Mouse (Mus musculus) brown adipose tissue, adult 24 weeks (tissue): ENCODE results near the gene Gm10271. TPM values are rescaled to one million over a fixed set of nuclear protein-coding genes. Genes with fewer than 3 reads are reported as not detected.

Experiments
- H3K27ac ChIP-seq: fragments of 200-500 bp; replicated peaks from 2 replicates; pipeline ENCODE4 v1.5.1; 2012; ENCODE audit warnings: low read depth, mild to moderate bottlenecking, low read length
- H3K4me1 ChIP-seq: fragments of 200-500 bp; 2 replicates; pipeline ENCODE4 v1.6.1; 2012; ENCODE audit warnings: low read length, mixed read lengths; ENCODE audit not compliant: control insufficient read depth, insufficient read depth, insufficient read length
- H3K4me3 ChIP-seq: fragments of 200-500 bp; 2 replicates; pipeline ENCODE4 v1.5.1; 2012; ENCODE audit warnings: low read depth, mild to moderate bottlenecking, low read length, moderate library complexity; ENCODE audit not compliant: insufficient read depth
- polyA plus RNA-seq: library from polyadenylated mRNA; stranded (reverse); fragments of >200 nt; gene quantifications from 2 replicates; pipeline ENCODE4 v1.2.4, GENCODE M21; 2012; ENCODE audit not compliant: missing spikeins, insufficient read depth, insufficient read length

Gm10271 gene
- polyA plus RNA-seq, 1 experiment: not detected

DNA sequence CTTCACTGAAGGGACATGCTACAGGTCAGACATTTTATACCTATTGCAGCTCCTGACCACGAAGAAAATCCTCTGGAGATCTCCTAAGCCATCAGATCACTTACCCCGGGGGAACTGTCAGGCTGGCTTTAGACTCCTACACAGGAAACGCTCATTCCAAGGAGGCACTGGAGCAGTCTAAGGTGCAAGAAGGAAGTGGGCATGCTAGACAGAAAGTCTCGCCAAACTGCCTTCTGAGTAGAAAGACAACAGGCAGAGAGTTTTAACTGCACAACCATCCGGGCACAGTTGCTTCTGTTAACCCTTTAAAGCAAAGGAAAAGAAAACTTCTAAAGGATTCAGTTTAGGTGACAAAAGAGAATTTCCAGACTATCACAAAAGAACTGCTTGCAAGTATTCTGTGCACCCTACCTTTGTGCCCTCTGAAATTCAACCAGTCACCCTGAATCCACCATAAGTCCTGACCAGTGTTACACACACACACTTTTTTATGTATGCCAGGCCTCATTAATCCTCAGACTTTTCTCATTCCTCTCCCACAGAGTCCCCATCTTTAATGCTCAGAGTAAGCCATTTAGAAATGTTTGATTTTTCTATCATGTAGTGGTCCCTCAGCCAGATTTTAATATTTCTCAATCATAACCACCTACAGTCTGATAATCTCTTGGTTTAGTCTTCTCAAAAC is 14.4 kb downstream of the Gm10271 start:
- Histone ChIP-seq H3K4me1 (no peaks in the 10 kb centered on the region), H3K4me3 (no peak overlapping the region), H3K27ac (no peak overlapping the region)

DNA sequence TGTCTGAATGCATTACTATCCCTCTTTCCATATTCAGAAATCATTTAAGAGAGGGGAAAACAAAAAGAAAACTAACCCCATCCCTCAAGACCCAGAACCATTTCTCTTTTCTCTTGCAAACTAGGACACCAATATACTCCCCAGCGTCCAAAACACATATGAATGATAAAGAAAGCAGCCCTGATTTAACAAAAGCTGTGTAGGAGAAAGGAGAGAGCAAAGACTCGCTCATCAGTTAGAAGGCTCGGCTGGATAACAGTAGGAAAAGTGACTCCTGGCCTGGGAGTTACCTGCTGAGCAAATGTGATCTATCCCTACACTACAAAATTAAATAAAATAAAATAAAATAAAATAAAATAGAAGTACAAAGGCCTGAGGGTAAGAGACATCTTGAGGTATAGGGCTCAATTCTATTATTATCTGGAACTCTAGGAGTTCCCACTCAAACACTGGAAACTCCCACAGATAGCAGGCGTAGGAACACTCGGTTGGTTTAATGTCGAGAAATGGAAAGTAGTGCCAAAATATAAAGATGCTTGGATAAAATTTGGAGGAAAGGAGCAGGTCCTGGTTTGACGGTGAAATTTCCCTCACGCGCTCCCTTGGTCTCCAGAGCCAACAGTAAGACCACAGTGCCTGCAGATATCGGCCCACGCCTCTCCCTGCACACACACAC is 15.8 kb downstream of the Gm10271 start:
- no peak overlapping the region for H3K27ac ChIP-seq
- no peaks in the 10 kb centered on the region for H3K4me1 ChIP-seq
- H3K4me3 ChIP-seq: no peak overlapping the region

DNA sequence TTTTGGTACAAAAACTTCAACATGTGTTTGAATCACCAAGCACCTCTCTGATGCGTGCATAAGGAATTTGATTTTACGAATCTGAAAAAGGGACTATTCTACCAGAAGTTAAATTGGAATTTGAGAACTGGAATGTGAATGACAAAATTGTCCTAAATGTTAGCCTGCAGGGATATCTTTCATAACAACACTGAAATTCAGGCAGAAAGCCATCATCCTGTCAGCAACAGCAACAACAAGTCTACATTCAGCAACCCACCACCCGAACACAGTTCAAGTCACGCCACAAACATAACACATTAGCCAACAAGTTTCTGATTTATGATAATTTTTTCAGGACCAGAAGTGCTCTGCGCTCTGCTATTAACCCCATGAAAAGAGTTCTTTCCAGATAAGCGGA is 17.2 kb downstream of the Gm10271 start:
- Histone ChIP-seq H3K27ac (no peak overlapping the region), H3K4me3 (no peak overlapping the region), H3K4me1 (no peaks in the 10 kb centered on the region)

DNA sequence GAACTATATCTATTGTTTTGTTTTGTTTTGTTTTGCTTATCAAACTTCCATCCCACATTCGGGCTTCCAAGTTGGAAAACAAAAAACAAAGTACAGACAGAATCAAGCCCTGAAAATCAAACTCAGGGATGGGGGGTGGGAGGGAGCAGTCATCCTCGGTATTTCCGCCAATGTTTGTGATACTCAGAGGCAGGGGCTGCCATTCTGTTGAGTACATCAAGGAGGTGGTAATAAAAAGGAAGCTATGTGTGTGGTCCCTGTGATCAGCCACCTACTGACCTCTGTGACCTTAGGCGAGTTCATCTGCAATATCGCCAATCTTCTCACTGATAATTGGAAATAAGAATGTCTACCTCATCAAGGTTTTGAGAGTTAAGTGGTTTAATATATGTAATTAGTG is 21.5 kb downstream of the Gm10271 start:
- Histone ChIP-seq H3K4me1 (peaks cover 3% of the 10 kb centered on the region; the same call in 1 of the 2 replicates), H3K27ac (peak overlapping the region; percentile 45)

DNA sequence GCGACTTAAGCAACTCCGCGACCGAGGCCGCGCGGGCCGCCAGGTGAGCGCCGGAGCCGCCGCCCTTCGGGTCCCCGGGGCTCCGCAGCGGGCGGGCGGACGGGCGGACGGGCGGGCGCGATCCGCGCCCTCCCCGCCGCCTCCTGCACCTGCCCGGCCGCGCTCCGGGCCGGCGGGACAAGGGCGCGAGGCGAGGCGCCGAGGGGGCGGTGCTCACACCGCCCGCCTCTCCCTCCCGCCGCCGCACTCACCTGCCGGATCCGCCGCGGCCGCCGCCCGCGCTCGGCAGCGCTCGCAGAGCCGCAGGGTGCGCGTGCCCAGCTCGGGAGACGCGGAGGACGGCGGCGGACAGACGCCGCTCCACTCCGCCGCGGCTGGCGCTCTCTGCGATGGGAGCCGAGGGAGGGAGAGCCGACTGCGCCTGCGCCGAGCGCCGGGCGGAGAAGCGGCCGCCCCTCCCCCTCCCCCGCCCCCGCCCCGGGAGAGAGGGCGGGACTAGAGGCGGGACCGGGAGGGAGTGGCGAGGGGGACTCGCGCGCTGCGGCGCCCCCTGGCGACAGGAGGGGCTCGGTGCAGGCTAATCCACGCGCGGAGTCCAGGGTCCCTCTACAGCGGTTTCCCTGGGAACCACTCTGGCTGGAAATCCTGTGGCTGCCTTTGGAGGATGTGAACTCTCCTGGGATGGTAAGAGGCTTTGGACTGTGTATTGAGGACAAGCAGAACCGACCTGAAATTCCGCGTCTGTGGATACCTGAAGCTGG is 22.2 kb downstream of the Gm10271 start, which contains the start of gene Rab3ip:
Rab3ip (minus strand) TSS at position 761 of the 761 bp plus-strand sequence.
- Histone ChIP-seq H3K27ac (peak within 1 kb of the TSS; percentile 64), H3K4me1 (peaks cover 3% of the 10 kb centered on the region; the same call in 1 of the 2 replicates)

More for the DNA sequence above, 21.5 kb downstream of the Gm10271 start:
- H3K4me3 ChIP-seq: peak overlapping the region; percentile 46

DNA sequence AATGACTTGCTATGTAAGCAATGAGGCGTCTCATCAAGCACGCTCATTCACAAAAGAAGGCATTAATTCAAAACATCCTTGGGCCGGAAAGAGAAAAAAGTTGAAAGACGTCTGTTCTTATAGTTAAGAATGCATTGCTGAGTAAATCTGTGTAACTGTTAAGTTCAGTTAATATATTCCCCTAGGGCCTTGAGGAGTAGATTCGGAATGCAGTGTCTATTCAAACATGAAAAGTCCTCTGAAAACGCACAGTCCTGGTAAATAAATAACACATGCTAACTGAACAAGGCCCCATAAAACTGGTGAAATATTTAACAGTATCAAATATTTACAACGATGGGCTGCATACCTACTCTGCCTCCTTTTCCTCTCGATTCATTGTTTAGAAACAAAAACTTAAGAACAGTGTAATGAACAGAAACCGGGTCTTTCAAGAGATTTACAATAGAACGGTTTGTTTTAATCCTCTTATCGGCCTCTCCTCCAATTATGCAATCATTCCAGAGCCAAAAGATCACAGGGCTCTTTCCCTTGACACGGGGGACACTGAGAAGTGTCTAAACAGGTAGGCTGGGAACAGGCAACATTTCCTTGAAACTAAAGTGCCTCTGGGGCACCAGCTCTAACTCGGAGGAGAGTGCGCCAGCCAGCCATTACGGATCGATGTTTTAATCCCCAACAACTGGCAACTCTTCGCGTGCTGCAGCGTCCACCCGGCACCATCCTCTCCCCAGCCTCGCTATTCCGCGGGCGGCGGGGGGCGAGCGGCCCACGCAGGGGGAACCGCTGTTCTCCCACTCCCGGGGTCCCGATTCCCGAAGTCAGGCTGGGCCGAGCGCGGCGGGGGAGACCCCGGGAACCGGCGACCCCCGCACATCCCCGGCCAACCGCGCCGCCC is 23.0 kb downstream of the Gm10271 start:
- peak overlapping the region; percentile 64 for H3K27ac ChIP-seq
- H3K4me3 ChIP-seq: peak overlapping the region; percentile 88
- peaks cover 3% of the 10 kb centered on the region; the same call in 1 of the 2 replicates for H3K4me1 ChIP-seq

More for the DNA sequence above, 22.2 kb downstream of the Gm10271 start, which contains the start of gene Rab3ip:
- H3K4me3 ChIP-seq: peak within 1 kb of the TSS; percentile 88

DNA sequence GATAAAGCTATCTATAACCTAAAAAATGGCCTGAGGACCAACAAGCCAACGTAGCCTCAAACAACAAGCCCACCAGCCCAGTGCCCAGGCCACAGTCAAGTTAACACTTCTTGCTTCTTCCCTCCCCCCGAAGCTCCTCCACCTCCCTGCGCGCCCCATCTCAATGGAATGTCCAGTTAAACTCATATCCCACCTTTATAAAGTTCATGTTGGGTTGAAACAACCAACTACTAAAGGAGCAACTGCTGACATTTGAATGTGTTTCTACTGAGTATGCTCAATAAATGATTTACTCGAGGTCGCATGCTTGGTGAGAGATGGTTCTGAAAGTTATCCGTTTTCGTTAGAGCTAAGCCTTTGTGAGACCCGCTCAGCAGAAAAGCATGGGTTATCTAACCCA is 24.0 kb downstream of the Gm10271 start:
- Histone ChIP-seq H3K27ac (no peak overlapping the region), H3K4me1 (peaks cover 3% of the 10 kb centered on the region; the same call in 1 of the 2 replicates), H3K4me3 (no peak overlapping the region)

DNA sequence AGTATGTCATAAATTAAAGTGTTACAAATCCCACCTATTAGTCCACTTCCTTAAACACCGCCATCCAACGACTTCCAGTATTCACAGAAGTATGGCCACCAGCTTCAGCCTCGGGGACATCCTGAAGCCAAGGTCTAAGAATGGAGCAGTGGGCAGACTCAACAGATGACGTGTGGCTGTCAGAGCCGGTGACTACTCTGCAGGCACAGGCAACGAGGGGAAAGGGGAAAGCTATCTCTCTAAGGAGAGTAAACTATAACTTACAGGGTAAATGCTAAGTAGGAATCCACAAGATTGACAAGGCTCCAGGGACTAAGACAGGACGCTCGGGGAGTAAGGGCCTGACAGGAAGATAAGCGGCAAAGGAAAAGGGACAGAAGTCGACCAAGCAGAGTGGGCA is 27.5 kb downstream of the Gm10271 start:
- H3K27ac ChIP-seq: peak overlapping the region; percentile 90
- no peak overlapping the region for H3K4me3 ChIP-seq
- peaks cover 3% of the 10 kb centered on the region; the same call in 1 of the 2 replicates for H3K4me1 ChIP-seq

DNA sequence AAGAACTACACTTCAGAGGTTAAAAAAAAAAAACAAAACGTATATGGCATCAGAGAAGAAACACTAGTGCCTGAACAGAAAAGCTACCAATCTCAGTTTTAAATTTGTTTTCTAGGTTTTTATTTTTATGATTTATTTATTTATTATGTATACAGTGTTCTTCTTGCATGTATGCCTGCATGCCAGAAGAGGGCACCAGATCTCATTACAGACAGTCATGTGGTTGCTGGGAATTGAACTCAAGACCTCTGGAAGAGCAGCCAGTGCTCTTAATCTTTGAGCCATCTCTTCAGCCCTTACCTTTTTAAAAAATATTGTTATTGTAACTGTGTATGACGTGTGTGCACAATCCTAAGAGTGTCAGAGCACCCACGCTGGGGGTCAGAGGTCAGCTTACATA is 28.3 kb downstream of the Gm10271 start:
- Histone ChIP-seq H3K4me3 (no peak overlapping the region), H3K27ac (peak overlapping the region; percentile 33; the same call in 1 of the 2 replicates), H3K4me1 (peaks cover 3% of the 10 kb centered on the region; the same call in 1 of the 2 replicates)

DNA sequence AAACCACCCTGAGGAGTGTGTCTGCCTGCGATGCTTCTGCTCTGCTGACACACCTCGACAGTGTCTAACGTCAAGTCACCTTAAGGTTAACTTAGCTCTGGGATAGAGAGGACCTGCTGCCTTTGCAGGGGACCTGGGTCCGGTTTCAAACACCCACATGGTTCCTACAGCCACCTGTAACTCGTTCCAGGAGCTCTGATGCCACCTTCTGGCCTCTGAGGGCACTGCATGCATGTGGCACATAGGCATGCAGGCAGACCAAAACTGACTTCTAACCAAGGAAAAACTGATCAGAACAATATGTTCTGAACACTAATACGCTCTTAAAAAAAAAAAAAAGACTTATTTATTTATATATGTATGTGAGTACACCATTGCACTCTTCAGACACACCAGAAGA is 29.4 kb downstream of the Gm10271 start:
- Histone ChIP-seq H3K4me3 (no peak overlapping the region), H3K27ac (no peak overlapping the region), H3K4me1 (peaks cover 3% of the 10 kb centered on the region; the same call in 1 of the 2 replicates)

DNA sequence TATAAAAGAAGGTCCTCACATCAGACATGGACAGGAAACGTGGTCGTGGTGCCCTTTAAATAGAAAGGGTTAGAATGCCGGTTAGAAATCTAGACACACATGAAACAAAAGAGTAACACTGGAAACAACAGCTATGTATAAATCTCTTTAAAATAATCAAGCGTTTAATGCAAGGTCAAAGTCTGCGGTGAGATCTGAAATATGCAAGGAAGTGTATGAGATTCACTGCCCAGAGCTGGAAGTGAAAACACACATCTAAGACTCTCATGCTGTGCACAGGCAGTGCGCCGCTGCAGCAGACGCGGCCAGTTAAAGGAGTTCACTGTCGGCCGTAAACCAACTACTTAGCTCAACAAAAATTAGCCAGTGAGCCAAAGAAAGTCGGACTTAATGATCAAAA is 37.4 kb downstream of the Gm10271 start:
- H3K27ac ChIP-seq: no peak overlapping the region

DNA sequence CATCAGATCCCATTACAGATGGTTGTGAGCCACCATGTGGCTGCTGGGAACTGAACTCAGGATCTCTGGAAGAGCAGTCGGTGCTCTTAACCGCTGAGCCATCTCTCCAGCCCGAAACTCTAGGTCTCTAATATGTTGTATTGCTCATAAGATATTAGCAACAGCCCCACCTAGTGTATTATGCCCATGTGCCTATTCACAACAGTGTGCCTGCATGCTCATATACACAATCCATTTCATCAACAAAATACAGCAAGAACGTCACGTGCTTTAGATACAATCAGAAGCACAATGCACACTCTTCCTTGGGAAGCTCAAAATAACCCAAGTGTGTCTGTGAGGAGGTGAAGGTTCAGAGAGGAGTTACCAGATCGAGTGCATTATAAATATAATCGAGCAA is 38.6 kb downstream of the Gm10271 start:
- H3K4me1 ChIP-seq: no peaks in the 10 kb centered on the region
- no peak overlapping the region for H3K27ac ChIP-seq
- no peak overlapping the region for H3K4me3 ChIP-seq

More for the DNA sequence above, 37.4 kb downstream of the Gm10271 start:
- H3K4me1 ChIP-seq: no peaks in the 10 kb centered on the region
- H3K4me3 ChIP-seq: no peak overlapping the region

DNA sequence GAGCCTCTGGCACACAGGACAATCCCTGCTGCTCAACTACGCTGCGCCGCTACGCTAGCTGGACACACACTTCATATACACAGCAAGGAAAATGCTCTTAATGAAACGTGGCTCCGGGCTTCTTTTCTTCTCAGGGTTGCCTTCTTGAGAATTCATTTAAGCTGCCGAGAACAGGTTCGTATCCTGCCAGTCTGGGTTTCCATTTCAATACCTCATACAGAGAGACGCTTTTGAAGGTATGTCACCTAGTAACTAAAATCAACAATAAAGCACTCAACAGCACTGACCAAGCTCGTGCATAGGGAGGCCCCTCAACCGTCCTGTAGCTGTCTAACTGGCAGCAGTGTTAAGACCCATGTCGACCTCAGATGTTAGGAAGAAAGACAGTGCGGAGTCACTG is 40.0 kb downstream of the Gm10271 start:
- Histone ChIP-seq H3K4me3 (no peak overlapping the region), H3K4me1 (no peaks in the 10 kb centered on the region), H3K27ac (no peak overlapping the region)

DNA sequence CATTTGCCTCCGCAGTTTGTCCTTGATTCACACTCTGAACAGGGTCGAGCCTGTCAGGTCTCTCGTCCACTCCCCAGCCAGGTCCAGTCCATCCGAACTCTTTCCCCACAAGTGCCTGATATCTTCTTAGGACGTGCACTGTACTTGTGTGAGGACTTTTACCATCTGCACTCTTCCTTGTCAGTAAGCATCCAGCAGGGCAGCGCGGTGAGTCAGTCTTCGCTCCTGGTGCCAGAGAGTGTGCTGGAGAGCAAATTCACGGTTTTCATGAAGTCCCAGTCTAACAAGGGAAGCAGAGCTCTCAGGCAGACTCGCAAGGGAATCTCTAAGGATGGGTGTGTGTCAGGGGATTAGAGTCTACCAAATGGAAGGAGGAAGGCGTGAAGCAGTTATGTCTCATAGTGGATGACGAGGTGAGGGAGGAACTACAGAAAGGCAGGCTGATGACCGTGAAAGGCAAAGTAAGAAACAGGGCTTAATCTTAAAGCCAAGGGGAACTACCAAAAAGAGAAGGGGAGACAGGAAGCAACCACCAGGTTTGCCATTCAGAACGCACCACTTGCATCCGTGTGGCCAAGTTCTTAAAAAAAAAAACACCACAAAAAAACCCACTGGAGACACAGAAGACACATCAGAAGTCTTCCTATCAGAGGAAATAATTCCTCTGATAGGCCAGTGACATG is 40.8 kb downstream of the Gm10271 start:
- Histone ChIP-seq H3K27ac (no peak overlapping the region), H3K4me3 (no peak overlapping the region), H3K4me1 (no peaks in the 10 kb centered on the region)
